Mouse (Mus musculus) small intestine, adult 2 months (tissue): Measurements from ENCODE around the gene Ppp2r5e.

ENCODE experiments used
- CTCF ChIP-seq: fragments of 200-500 bp; IDR thresholded peaks from 2 replicates; pipeline ENCODE4 v1.5.1; 2012; ENCODE audit warnings: low read depth, mild to moderate bottlenecking, control low read depth, inconsistent platforms, low read length, moderate library complexity, mixed read lengths; ENCODE audit not compliant: insufficient replicate concordance, insufficient read length; ENCODE audit errors: extremely low read depth
- POLR2A ChIP-seq: fragments of 200-500 bp; IDR thresholded peaks from 2 replicates; pipeline ENCODE4 v1.6.1; 2012; ENCODE audit warnings: low read depth, mild to moderate bottlenecking, control low read depth, inconsistent platforms, low read length, moderate library complexity

GRCm38 (mm10) chr12:75560681-75561387 is 35.2 kb downstream of the Ppp2r5e start:
- TF ChIP-seq CTCF (no peak), POLR2A (no peak)
